Mouse (Mus musculus) neural tube, embryonic 12.5 days (tissue): ENCODE measurements around the gene Dgkb. TPM values are rescaled to one million over a fixed set of nuclear protein-coding genes. Genes with fewer than 3 reads are reported as not detected.

Source experiments
- ATAC-seq: fragments of 200-750 bp; cut with Nextera tagmentation; 2 replicates; pipeline ENCODE4 v1.8.0; 2017; ENCODE audit warnings: low read depth, mild to moderate bottlenecking, moderate TSS enrichment, moderate library complexity; ENCODE audit not compliant: low FRiP score
- H3K27ac ChIP-seq: fragments of 300-500 bp; sonication (generic); 2 replicates; pipeline ENCODE4 v1.5.1; 2016
- H3K27me3 ChIP-seq: fragments of 300-500 bp; sonication (generic); replicated peaks from 2 replicates; pipeline ENCODE4 v1.6.1; 2016; ENCODE audit warnings: mild to moderate bottlenecking
- H3K36me3 ChIP-seq: fragments of 300-500 bp; sonication (generic); 2 replicates; pipeline ENCODE4 v1.6.1; 2016; ENCODE audit warnings: mild to moderate bottlenecking
- H3K4me1 ChIP-seq: fragments of 300-500 bp; sonication (generic); 2 replicates; pipeline ENCODE4 v1.6.1; 2016
- H3K4me2 ChIP-seq: fragments of 300-500 bp; sonication (generic); replicated peaks from 2 replicates; pipeline ENCODE4 v1.6.1; 2016; ENCODE audit warnings: mild to moderate bottlenecking
- H3K4me3 ChIP-seq: fragments of 300-500 bp; sonication (generic); 2 replicates; pipeline ENCODE4 v1.5.1; 2016
- H3K9ac ChIP-seq: fragments of 300-500 bp; sonication (generic); 2 replicates; pipeline ENCODE4 v1.6.1; 2016; ENCODE audit warnings: mild to moderate bottlenecking
- H3K9me3 ChIP-seq: fragments of 300-500 bp; sonication (generic); 2 replicates; pipeline ENCODE4 v1.6.1; 2016; ENCODE audit warnings: mild to moderate bottlenecking
- WGBS: fragments of 180-500 bp; shearing (Covaris S2); methylation state at CpG from one replicate; pipeline ENCODE4 v1.1.7; 2016; 5-methylcytosine and 5-hydroxymethylcytosine counted together
- polyA plus RNA-seq: library from polyadenylated mRNA; unstranded; fragments of >200 nt; fragmentation: Nextera tagmentation; extraction: Ambion mirVana; gene quantifications from 2 replicates; pipeline ENCODE4 v1.2.1, GENCODE M21; 2016

The Dgkb gene
- polyA plus RNA-seq, 1 experiment from 2014 or later = 2.5 TPM

DNA sequence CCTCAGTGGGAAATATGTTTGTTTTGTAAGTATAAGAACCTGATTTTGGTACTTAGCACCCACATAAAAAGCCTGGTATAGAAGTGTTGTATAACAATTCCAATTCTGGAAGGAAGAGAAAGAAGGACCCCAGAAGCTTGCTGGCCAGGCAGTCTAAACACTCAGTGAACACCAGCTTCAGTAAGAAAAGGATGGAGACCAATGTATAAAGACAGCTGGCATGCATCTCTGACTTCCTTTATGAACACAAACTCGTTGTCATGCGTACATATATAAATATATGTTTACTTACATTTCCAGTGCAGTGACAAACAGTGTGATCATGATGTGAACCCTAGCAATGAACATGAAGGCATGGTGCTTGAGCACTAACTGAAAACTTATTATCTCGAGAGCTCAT is 270.7 kb downstream of the Dgkb start:
- Histone ChIP-seq H3K27ac (no peak overlapping the region), H3K4me1 (no peaks in the 10 kb centered on the region), H3K4me3 (no peak overlapping the region), H3K9ac (no peak overlapping the region), H3K27me3 (no peaks in the 10 kb centered on the region), H3K4me2 (no peak overlapping the region), H3K9me3 (no peaks in the 10 kb centered on the region), H3K36me3 (no peaks in the 10 kb centered on the region)
- ATAC-seq = no peak
- 96% methylated on average over 3 of the region's 3 CpGs for WGBS

DNA sequence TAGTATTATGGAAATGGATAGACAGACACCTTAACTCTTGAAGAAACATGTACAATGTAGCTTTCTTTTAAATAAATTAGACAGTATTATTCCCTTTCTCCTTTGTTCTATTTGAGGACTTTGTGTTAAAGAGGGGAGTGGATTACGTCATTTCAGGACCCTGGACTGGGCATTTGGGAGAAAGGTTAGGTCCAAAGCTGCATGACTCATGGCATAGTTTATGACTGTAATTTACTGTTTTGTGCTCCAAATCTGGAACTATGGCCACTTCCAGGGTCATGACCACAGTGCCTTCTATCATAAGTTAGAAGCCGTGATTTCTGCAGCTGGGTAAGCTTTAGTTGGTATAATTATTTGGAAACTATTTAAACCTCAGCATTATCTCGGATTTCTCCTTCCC is 294.4 kb downstream of the Dgkb start:
- Histone ChIP-seq H3K4me1 (no peaks in the 10 kb centered on the region), H3K36me3 (no peaks in the 10 kb centered on the region), H3K4me2 (no peak overlapping the region), H3K27ac (no peak overlapping the region), H3K4me3 (no peak overlapping the region), H3K9ac (no peak overlapping the region), H3K9me3 (no peaks in the 10 kb centered on the region), H3K27me3 (no peaks in the 10 kb centered on the region)
- WGBS = 37% methylated on average over 3 of the region's 3 CpGs
- ATAC-seq = no peak

DNA sequence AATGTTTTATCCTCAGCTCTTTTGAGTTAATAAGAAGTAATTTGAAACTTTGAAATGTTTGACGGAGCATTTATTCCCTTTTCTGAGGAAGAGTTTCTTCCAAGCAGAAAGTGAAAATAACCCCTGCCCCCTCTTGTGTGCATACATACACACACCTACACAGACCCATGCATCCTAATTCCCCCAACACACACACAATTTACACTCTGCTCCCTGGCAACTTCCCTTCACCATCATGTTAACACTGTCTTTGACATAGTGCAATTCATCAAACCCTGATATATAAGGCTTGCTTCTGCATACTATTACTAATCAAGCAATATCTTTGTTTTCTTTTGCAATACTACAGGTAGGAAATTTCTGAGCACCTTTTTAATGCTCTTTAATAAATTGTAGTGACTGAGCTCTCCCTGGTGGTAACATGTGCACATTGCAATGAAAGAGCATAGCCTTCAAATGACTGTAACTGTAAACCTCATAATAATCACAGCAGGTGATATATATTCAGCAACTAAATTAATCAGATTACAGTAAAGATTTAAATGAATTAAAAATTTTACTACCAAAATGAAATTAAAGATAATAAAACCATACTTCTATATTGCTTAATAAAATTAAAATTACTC is 297.6 kb downstream of the Dgkb start:
- 0 out of 2 replicates have a peak, but pooled peaks have one; percentile 46 for ATAC-seq
- 81% methylated on average over 1 of the region's 1 CpGs for WGBS
- no peaks in the 10 kb centered on the region for H3K27me3 ChIP-seq

DNA sequence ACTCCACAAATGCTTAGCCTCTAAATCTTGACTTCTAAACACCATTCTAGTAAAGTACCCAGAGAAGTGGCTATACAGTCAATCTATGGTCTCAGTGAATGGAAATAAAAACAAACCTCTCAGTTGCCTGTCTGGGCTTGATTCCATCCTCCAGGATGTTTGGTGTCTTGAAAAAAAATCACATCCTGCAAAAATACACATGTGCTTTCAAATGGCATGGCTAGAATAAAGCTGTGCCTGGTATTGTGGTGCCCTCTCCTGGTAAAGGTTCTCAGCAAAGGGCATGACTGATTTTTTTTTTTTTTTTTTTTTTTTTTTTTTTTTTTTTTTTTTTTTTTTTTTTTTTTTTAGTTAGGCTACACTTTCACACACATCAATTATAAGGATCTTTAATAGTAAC is 306.0 kb downstream of the Dgkb start:
- Histone ChIP-seq H3K27me3 (no peaks in the 10 kb centered on the region), H3K4me3 (no peak overlapping the region), H3K36me3 (no peaks in the 10 kb centered on the region), H3K4me1 (no peaks in the 10 kb centered on the region), H3K27ac (no peak overlapping the region), H3K9me3 (no peaks in the 10 kb centered on the region), H3K9ac (no peak overlapping the region), H3K4me2 (no peak overlapping the region)
- ATAC-seq = no peak

More for the DNA sequence above, 297.6 kb downstream of the Dgkb start:
- Histone ChIP-seq H3K4me1 (no peaks in the 10 kb centered on the region), H3K9me3 (no peaks in the 10 kb centered on the region), H3K36me3 (no peaks in the 10 kb centered on the region), H3K4me2 (no peak overlapping the region), H3K27ac (no peak overlapping the region), H3K9ac (no peak overlapping the region), H3K4me3 (no peak overlapping the region)

DNA sequence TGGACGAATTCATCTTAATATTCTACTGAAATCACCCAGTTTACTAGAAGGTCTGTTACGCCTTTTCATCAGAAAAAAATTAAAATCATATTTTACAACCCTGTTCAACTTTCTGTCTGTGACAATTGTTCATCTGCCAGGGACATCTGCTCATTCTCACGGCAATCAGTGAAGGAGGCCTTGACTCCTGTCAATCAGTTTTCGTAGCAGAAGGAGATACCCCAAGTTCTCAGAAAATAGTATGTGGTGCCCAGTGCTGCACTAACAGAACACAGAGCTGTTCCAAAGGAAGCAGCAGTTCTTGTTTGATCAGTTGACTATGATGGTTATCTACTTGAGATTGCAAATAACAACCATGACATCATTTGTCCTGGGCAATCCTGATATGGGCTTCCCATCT is 307.8 kb downstream of the Dgkb start:
- H3K36me3 ChIP-seq = no peaks in the 10 kb centered on the region
- H3K4me2 ChIP-seq = no peak overlapping the region
- no peaks in the 10 kb centered on the region for H3K27me3 ChIP-seq
- no peak for ATAC-seq
- no peaks in the 10 kb centered on the region for H3K9me3 ChIP-seq
- H3K4me1 ChIP-seq = no peaks in the 10 kb centered on the region
- 86% methylated on average over 4 of the region's 4 CpGs for WGBS
- no peak overlapping the region for H3K9ac ChIP-seq
- no peak overlapping the region for H3K4me3 ChIP-seq
- H3K27ac ChIP-seq = no peak overlapping the region

DNA sequence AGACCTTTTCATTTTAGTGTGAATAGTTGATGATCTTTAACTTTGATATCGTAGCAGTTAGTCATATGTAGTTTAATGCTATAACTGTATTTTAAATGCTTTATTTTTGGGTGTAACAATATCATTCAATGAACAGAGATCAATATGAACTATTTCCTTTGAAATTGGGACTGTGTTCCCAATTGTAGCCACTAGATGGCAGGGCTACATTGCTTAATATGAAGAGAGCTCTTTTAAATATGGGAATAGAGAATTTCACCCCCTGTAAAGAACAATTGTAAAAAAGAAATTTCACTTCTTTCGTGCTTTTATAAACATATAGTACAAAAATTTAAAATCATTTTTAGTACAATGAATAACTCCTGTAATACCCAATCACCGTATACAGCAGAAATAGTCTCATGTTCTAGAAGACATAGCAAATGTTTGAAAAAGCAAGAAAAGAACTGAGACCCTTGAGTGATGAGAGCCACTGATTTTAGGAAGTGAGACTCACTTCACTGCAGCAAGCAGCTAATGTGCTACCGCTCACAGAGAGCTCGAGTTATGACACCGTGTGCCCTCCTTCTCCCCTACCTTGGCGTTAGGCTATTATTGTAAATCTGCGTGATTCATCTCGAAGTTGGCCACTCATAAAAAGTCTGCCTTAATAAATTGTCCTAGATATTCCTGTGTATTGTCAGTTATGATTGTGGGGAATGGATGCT is 312.8 kb downstream of the Dgkb start:
- H3K9me3 ChIP-seq = no peaks in the 10 kb centered on the region
- no peak overlapping the region for H3K27ac ChIP-seq
- H3K9ac ChIP-seq = no peak overlapping the region
- H3K4me3 ChIP-seq = no peak overlapping the region
- no peaks in the 10 kb centered on the region for H3K27me3 ChIP-seq
- no peaks in the 10 kb centered on the region for H3K36me3 ChIP-seq
- H3K4me1 ChIP-seq = no peaks in the 10 kb centered on the region
- 67% methylated on average over 9 of the region's 9 CpGs for WGBS
- H3K4me2 ChIP-seq = no peak overlapping the region
- no peak for ATAC-seq

DNA sequence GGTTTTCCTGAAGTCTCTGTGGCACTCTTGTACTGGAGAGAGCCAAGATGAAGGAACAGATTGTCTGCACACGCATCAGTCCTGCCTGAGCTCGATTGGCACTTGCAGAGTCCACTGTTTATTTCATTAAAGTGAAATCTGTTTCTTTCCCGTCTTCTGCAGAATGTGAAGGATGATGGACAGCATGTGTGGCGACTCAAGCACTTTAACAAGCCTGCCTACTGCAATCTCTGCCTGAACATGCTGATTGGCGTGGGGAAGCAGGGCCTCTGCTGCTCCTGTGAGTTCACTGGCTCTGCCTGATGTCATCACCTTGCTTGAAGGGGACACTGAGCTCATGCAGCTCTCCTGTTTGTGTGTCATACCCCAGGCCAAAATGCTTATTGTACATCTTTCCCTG is 318.9 kb downstream of the Dgkb start:
- no peak for ATAC-seq
- no peak overlapping the region for H3K4me3 ChIP-seq
- no peak overlapping the region for H3K27ac ChIP-seq
- no peak overlapping the region for H3K9ac ChIP-seq
- H3K4me1 ChIP-seq = no peaks in the 10 kb centered on the region
- no peaks in the 10 kb centered on the region for H3K27me3 ChIP-seq
- H3K9me3 ChIP-seq = no peaks in the 10 kb centered on the region
- no peaks in the 10 kb centered on the region for H3K36me3 ChIP-seq
- WGBS = 76% methylated on average over 5 of the region's 5 CpGs
- H3K4me2 ChIP-seq = no peak overlapping the region

DNA sequence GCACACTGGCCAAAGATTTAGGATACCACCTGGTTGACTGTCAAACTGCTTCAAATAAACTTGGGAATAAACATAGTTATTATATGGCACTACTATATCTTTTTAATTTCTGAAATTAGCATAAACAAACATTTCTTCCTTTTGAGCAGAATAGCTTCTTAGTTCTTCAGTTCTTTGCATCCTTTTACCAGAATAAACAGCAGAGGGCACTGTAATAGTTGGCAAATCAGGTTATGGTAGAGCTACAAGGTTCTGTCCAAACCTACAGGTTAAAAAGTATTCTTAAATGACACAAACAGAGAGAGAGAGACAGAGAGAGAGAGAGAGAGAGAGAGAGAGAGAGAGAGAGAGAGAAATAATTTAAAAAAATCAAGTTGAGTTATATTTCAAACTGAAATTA is 322.5 kb downstream of the Dgkb start:
- H3K4me3 ChIP-seq = no peak overlapping the region
- H3K4me2 ChIP-seq = no peak overlapping the region
- H3K4me1 ChIP-seq = no peaks in the 10 kb centered on the region
- H3K36me3 ChIP-seq = no peaks in the 10 kb centered on the region
- no peaks in the 10 kb centered on the region for H3K27me3 ChIP-seq
- no peak overlapping the region for H3K9ac ChIP-seq
- H3K9me3 ChIP-seq = no peaks in the 10 kb centered on the region
- ATAC-seq = no peak
- H3K27ac ChIP-seq = no peak overlapping the region

DNA sequence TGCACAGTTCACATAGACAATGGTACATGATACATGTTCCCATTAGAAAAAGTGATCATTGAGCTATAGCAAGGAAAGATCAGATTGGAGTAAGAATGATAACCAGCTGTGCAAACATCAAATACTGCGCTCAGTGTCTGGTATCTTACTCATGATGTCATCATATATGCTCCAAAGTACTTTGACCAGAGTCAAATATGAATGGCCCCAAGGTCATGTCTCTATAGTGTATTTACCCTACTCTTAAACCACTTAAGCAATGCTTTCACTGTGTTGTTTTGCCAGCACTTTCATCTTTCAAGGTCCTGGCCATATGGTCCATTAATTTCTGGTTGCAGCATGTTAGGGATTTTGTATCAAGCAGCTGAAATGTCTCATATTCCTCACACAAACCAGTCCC is 415.1 kb downstream of the Dgkb start:
- no peak overlapping the region for H3K4me3 ChIP-seq
- H3K27ac ChIP-seq = no peak overlapping the region
- no peak overlapping the region for H3K9ac ChIP-seq
- no peaks in the 10 kb centered on the region for H3K4me1 ChIP-seq
- no peaks in the 10 kb centered on the region for H3K36me3 ChIP-seq
- H3K9me3 ChIP-seq = no peaks in the 10 kb centered on the region
- ATAC-seq = no peak
- WGBS = 77% methylated on average over 1 of the region's 1 CpGs
- no peak overlapping the region for H3K4me2 ChIP-seq
- H3K27me3 ChIP-seq = no peaks in the 10 kb centered on the region

DNA sequence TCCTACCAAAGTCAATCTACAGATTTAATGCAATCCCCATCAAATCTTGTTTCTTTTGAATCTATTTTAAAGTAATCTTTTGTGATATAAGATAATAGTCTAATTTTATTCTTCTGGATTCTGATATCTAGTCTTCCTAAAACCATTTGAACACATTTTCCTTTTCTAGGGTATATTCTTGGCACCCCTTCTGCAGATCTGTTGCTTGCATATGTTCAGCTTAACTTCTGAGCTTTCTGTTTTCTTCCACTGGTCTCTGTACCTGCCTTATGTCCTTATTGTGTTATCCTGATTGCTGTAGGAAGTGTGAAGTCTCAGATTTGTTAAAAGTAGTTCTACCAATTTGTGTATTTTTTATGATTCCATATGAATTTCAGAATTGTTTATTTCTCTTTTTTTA is 451.3 kb downstream of the Dgkb start:
- Histone ChIP-seq H3K27ac (no peak overlapping the region), H3K4me3 (no peak overlapping the region), H3K4me1 (no peaks in the 10 kb centered on the region), H3K9ac (no peak overlapping the region), H3K27me3 (no peaks in the 10 kb centered on the region), H3K9me3 (no peaks in the 10 kb centered on the region), H3K4me2 (no peak overlapping the region), H3K36me3 (no peaks in the 10 kb centered on the region)
- ATAC-seq = no peak

DNA sequence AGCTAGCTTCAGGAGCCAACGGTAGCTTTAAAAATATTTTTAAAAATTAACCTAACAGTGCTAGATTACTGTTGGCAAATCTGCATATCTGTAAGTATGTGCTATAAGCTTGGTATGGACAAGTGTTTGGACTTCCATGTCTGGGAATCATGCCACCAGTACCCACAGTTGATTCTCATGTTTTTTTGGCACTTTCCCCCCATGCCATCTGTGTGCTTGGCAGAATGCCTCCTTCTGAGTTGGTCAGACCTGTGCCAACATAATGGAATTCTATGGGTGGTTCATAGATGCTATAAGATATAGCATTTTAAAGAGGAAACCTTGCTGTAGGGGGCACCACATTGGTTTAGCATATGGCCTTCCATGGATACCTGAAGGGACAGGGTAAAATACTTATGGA is 484.0 kb downstream of the Dgkb start:
- Histone ChIP-seq H3K4me1 (peaks cover 8% of the 10 kb centered on the region; the same call in 1 of the 2 replicates), H3K4me2 (no peak overlapping the region), H3K27me3 (no peaks in the 10 kb centered on the region), H3K4me3 (no peak overlapping the region), H3K9me3 (no peaks in the 10 kb centered on the region), H3K9ac (no peak overlapping the region), H3K36me3 (no peaks in the 10 kb centered on the region), H3K27ac (no peak overlapping the region)
- ATAC-seq = no peak
- 92% methylated on average over 1 of the region's 1 CpGs for WGBS

DNA sequence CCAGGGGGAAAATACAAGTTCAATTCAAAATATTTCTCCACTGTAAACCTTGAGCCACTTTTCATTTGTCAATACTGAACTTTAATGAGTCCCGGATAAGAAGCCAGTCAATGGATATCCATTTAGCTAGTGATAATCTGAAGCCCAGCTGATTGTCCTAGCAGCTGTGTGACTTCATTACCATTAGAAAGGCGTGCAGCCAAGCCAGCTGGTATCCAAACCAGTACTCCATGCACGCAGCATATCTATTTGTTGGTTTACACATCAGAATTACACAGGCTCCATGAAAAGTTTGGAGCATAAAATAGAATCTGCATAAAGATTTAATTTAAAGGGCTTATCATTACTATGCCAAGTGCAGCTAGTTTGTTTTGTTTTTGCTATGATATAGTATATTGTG is 486.3 kb downstream of the Dgkb start:
- Histone ChIP-seq H3K4me3 (no peak overlapping the region), H3K4me1 (peaks cover 8% of the 10 kb centered on the region; the same call in 1 of the 2 replicates), H3K27me3 (no peaks in the 10 kb centered on the region), H3K27ac (no peak overlapping the region), H3K9me3 (no peaks in the 10 kb centered on the region), H3K9ac (no peak overlapping the region), H3K36me3 (no peaks in the 10 kb centered on the region), H3K4me2 (no peak overlapping the region)
- 32% methylated on average over 3 of the region's 3 CpGs for WGBS
- peak; percentile 92 for ATAC-seq

DNA sequence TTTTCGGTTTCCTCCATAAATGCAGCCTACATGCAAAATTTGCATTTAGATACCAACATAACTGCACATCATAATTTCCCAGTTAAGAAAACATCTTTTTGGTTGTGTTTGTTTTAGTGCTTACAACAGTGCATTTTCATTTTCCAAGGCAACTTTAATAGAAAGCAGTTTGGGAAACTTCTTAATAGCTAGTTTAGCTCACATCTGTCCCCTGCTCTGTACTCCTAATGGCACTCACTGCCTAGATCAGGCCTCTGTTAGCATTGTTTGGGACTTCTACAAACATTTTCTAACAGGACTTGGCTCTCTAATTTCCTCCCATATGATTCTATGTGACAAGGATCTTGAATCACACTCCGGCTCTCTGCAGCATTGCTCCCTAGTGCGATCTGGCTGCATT is 486.7 kb downstream of the Dgkb start:
- Histone ChIP-seq H3K4me2 (no peak overlapping the region), H3K27me3 (no peaks in the 10 kb centered on the region), H3K36me3 (no peaks in the 10 kb centered on the region), H3K27ac (no peak overlapping the region), H3K4me1 (peaks cover 8% of the 10 kb centered on the region; the same call in 1 of the 2 replicates), H3K4me3 (no peak overlapping the region), H3K9me3 (no peaks in the 10 kb centered on the region), H3K9ac (no peak overlapping the region)
- peak; percentile 67; the same call in 1 of the 2 replicates for ATAC-seq
- 88% methylated on average over 3 of the region's 3 CpGs for WGBS
